Mouse (Mus musculus) liver, adult (tissue): ENCODE measurements around the gene Cfap74.

Experiments used
- GATA4 ChIP-seq: IDR thresholded peaks from 2 replicates; pipeline ENCODE4 v1.6.1; 2014; ENCODE audit warnings: mild to moderate bottlenecking, low read length; ENCODE audit not compliant: insufficient replicate concordance

The Cfap74 gene

DNA sequence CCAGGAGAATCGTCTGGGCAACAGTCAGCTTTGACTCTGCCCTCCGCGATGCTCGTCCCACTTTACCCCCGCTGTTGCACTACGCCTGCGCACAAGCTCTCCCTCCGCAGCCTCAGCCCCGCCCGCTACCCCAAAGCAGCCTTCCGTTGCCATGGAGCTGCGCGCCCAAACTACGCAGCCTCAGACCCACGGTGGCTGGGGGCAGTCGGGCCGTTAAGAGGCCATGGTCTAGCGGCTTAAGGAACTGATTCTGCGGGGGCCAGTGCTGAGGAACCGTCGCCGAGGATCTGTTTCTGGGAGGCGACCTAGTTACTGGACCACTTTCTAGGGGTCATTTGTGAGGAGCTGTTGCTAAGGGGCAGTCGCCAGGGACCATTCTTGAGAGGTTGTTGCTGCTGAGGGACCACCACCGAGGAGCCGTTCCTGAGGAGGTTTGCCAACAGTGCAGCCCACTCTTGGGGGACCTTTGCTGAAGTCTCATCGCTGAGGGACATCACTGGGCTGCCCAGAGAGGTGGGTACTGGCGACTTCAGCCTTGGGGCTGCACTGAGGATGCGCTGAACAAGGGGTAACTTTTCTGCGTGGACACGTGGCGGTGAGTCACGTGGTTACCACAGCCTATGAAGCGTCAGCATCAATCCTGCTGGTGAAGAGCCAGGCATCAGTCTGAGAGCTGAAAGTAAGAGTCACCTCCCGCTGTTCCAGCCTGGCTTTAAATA, at the start of gene Cfap74:
Gene Cfap74 (plus strand): TSS at position 133 of the 719 bp plus-strand sequence.
- no peak for TF ChIP-seq GATA4

DNA sequence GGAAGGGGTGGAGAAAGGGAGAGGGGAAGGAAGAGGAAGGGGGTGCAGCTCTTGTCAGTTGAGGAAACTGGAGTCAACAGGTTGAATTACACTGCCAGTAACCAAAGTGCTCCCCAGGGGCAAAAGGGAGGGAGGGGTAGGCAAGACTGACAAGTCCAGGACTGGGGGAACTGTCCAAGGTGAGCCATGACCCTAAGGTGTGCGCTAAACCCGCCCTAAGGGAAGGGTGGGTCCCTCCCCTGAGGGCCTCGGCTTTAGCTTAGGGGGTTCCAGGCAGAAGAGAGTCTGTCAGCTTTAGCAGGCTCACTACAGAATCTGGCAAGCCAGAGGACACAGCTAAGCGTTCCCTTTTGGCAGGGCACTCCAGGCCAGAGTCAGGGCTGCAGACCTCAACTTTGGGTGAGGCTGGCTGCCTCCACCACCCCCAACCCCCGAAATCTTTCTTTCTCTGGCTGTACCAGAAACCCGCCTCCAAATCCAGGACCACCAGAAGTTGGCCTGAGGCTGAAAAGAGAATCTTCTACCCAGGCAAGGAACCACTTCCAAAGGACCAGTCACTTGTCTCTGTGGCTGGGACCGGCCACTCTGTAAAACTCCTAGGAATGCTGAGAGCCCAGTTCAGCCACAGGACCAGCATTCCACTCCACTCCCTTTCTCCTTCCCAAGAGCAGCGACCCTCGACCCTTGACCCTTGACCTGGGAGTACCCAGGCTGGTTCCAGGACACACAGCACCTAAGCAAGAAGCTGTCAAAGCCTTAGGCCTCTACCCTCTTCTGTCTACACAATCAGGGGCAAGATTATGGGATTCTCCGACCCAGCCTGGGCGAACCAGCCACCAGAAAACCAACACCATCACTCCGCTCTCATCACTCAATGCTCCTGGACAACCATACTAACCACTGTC, 49.2 kb upstream of the Cfap74 start:
- no peak for TF ChIP-seq GATA4

DNA sequence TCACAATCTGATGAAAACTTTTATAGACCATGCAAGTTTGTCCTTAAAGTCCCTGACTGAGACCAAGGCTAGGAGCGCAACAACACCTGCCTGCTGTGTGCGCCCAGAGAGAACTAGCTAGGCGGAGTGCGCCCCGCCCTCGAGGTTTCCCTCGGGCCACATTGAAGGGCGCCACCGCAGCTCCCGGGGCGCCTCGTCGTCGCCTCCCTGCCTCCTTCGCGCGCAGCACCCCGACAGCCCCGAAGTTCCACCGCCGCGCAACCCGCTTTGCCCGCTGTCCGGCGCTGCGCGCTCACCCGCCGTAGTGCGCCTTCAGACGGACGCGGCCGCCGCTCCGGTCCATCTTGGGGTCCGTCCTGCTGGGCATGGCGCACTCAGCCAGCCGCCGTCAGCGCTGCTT, 48.1 kb upstream of the Cfap74 start:
- no peak for TF ChIP-seq GATA4

DNA sequence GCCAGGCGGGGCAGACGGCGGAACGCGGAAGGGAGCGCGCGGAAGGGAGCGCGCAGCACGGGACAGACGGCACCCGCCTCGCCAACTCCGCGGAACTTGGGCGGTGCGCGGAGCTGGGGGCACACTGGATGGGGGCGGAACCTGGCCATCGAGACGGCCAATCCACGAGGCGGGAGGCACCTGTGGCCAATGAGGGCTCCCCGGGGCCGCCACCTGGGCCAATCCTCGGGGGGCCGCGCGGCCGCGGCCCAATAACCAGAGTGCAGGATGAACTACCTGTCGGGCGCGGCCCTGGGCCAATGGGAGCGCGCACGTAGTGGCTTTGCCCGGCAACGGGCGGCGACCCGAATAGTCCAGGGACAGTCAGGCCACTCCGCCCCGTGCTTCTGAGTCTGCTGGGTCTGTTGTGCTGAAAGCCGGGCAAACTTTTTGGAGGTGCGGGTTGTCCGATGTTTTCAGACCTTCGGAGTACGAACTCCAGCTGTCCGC, 47.6 kb upstream of the Cfap74 start, which contains the start of gene Prkcz:
Gene Prkcz (minus strand): TSS at position 59 of the 489 bp plus-strand sequence.
- no peak for TF ChIP-seq GATA4

DNA sequence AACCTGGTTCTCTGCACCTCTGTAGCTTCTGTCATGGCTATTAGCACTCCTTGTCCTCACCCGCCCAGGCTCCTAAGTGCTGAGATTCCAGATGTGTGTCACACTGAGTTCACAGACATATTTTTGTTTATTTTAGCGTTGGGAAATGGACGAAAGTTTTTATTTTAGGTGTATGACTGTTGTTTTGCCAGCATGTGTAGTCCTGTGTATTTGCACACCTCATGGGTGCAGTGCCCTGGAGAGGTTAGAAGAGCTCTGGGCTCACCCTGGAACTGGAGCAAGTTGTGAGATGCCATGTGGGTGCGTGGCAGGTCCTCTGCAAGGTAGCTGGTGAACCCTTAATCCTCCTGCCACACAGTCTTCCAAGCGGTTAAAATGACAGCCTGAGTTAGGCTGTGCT, 46.5 kb upstream of the Cfap74 start:
- TF ChIP-seq GATA4, result no peak

DNA sequence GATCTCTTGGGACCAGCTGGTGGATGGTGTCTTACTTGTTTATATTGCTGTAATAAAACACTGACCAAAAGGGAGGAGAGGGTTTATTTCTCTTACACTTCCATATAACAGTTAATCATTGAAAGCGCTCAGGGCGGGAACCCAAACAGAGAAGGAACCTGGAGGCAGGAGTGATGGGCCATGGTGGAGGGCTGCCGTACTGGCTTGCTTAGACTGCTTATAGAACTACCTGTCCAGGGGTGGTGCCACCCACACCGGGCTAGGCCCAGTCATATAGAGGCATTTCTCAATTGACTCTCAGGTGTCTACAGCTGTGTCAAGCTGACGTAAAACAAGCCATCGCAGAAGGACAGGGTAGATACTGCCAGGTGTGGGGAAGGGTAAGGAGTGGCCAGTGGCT, 42.2 kb upstream of the Cfap74 start:
- TF ChIP-seq GATA4, result no peak

DNA sequence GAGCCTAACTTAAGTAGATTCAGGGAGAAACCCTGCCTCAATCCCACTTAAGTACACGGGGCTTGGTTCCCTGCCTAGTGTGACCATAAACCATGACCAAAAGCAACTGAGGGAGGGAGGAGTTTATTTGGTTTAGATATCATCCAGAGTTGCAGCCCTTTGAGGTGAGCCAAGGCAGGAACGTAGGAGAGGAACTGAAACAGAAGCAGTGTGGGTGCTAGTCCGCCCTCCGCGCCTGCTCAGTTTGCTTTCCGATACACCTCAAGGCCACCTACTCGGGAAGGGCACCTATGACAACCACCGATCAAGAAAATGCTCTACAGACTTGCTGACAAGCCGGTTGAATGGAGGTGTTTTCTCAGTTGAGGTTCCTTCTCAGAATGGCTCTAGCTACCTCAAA, 41.3 kb upstream of the Cfap74 start:
- no peak for TF ChIP-seq GATA4

DNA sequence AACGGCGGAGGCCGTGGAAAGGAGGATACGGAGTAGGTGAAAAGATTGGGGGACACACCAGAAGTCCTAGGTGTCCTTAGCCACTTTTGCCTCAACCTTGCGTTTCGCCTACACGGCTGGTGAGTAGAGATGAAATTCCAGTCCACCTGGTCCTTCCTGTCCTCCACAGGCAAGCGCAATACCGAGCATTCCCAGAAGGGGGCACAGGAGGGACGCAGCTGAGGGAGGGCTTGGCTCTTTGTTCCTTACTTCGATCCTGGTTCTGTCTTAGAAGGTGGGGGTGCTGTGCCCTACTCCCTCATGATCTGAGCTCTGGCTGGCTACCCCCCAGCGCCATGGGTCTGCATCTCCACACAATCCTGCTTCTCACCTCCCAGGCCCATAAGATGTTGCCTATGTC, 40.3 kb upstream of the Cfap74 start:
- no peak for TF ChIP-seq GATA4

DNA sequence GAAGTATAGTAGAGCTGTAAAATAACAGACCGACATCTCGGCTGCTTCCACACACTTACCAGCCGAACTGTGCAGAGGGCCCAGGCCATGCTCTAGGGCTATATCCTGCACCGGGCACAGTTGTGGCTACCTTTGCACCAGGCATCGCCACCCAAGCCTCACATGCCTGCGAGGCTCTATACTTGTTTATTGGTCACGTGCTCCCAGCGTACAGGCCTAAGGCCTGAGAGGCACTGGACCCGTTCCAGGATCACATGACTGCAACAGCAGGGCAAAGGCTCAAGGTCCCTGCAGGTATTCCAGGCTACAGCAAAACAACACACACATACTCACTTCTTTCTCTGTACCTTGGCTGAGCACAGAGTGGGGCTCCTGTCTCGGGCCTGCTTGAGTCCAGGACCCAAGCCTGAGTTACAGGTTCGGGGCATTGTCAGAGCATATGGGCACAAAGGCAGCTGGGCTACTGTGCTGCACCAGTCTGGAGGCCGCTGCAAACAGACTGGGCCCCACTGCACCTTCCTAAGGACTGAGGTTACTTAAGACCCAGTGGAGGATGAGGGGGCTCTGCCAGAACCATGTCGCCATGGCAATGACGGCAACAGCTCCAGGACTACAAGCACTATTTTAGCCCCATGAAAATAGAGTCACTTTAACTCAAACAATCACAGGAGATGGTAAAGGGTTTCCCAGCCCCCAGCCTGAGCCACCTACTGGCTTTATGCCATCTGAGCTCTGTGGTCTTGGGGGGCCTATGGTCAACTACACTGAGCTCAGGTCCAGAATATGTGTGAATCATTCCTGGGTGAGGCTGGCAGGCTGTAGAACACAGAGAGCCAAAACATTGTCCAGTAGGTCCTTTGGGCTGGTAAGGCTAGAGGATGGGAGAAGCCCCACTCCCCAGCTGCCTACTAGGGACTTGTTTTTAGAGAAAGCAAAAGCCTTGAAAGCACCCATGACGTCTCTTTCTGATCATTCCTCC, 38.0 kb upstream of the Cfap74 start:
- TF ChIP-seq GATA4, result no peak

DNA sequence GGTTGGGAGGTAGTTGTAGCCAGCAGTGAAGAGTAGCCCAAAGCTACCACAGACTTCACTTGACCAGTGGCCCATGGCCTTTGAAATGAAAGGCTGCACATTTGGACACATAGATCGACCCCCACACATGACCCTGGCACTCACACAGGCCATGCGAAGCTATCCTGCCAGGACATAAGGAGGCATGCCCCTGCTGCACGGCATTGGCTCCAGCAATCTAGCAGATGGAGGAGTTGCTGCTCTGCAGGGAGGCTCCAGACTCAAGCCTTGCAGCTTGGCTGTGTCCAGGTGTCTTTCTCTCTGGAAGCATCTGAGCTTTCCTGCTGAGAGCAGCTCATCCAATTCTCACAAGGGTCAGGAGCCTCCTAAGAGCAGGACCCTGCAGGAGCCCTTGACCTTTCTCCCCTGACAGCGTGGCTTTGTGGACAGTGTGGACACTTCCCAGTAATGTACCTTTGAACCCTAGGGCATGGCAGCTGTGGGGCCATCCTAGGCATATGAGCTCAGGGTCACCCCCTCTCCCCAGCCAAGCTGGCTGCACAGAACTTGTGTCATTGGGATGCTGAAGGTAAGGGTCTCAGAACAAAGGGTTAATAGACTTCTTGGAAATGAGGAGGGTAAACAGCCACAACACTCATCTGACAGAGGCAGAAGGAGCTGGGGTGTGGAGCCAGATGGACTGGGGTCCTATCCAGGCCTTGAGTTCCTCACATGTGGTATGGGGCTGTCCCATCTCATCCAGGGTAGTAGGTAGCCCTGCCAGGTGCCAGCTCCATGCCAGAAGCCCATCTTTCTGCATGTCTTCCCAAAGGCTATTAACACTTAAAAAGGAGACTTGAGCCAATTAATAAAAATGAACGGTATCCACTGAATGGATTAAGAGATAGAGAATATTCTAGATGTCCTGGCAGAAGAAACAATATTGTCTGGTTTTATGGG, 36.9 kb upstream of the Cfap74 start:
- TF ChIP-seq GATA4, result no peak

DNA sequence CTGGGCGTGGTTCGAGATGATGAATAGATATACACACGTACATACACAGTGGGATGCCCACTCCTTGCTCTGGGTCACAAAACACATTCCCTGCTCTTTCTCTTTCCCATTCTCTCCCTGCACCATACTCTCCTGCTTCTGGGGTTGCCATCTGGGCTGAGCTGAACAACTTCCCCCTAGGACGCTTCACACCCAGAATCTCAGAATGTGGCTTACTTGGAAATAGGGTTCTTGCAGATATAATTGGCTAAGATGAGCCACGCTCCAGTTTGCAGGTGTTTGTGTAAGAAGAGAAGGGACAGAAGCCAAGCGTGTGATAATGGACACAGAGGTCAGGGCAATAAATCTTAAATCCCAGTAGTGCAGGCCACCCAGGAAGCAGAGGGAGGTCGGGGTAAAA, 27.0 kb upstream of the Cfap74 start:
- TF ChIP-seq GATA4, result no peak

DNA sequence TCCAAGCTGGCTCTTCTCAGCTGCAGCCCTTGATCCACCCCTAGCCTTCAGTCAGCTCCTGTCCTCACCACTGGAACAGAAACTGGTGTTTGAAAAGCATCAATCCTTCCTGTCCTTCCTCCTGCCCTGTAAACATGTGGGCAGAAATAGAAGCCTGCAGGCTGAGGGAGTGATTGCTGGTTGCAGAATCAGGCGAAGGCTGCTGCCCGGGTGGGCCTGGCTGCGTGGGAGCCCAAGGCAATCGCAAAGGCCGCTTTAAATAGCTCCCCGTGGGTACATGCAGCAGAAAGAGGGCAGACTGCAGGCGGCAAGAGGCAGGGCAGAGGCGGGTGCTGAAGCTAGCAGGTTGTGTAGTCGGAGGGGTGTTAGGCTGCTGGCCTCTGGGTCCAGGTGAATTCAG, 26.2 kb upstream of the Cfap74 start:
- TF ChIP-seq GATA4, result no peak

DNA sequence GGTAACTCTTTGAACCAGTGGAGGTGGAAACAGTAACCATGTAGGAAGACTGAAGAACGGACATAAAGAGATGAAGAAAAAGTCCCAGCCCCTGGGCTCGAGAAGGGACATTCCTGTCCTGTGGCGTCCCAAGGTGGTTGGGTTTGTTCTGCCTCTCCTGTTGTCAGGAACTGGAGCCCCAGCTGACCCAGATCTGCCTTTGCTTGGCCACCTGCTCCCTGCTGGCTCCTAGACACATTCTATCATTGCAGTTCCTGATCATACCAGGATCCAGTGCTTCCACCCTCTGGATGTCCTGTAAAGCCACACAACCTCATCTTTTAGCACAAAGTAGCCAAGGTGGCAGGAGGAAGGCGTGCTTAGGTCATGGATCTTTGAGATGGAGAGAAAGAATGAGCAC, 25.7 kb upstream of the Cfap74 start:
- no peak for TF ChIP-seq GATA4

DNA sequence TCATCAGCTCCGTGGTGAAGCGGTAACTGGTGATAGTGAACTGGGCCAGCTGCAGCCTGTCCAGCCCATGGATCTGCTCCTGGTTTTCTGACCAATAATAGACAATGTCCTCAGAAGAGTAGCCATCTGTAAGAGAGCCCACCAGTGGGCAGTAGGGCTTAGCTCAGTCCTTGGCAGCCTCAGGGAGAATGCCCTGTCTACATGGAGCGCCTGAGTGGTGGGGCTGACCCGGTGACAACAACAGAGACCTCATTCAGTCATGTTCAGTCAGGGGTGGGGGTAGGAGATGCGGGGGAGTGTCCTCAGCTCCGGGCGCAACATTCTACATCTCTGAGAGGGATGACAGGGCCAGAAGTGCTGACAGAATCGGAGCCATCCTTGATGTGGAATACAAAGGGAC, 21.8 kb upstream of the Cfap74 start:
- no peak for TF ChIP-seq GATA4
